In genomic region chr6:134972096-134972495, GRCm38 (mm10) we compare ENCODE assay signal across 22 mouse cellular contexts. TPM values are rescaled to one million over a fixed set of nuclear protein-coding genes. Genes with fewer than 3 reads are reported as not detected.
DNase-seq lines count a peak whose midpoint lies in the region; ATAC-seq lines count a peak whose summit lies in the region.
"Had no signal": no experiment of that assay in that cellular context is flagged by ENCODE, and none has a peak within 500 bp of the region (broad histone marks: within the 10 kb centered on the region; RNA-seq: fewer than 3 reads in every experiment).

No protein-coding gene starts in this region.

- H3K27me3 ChIP-seq in hindbrain, embryonic 15.5 days: no peaks in the 10 kb centered on the region
- no peaks in the 10 kb centered on the region for H3K27me3 ChIP-seq in hindbrain, embryonic 11.5 days (ENCODE audit: control insufficient read depth, insufficient read depth, low read length)
- no peaks in the 10 kb centered on the region for H3K27me3 ChIP-seq in intestine, embryonic 16.5 days (replicated peaks; ENCODE audit: control insufficient read depth, insufficient read depth, low read length)
- H3K27me3 ChIP-seq in forebrain, embryonic 13.5 days: no peaks in the 10 kb centered on the region
- H3K27me3 ChIP-seq: kidney, embryonic 15.5 days; neural tube, embryonic 15.5 days; Patski had no signal

- H3K36me3 ChIP-seq in hindbrain, embryonic 15.5 days: no peaks in the 10 kb centered on the region
- H3K36me3 ChIP-seq in hindbrain, embryonic 11.5 days (ENCODE audit: control insufficient read depth, insufficient read depth, low read length): no peaks in the 10 kb centered on the region
- H3K36me3 ChIP-seq in intestine, embryonic 16.5 days (ENCODE audit: control insufficient read depth, insufficient read depth, low read length): no peaks in the 10 kb centered on the region
- no peaks in the 10 kb centered on the region for H3K36me3 ChIP-seq in forebrain, embryonic 13.5 days (ENCODE audit: poor library complexity, severe bottlenecking)
- H3K36me3 ChIP-seq: kidney, embryonic 15.5 days; limb, embryonic 10.5 days; neural tube, embryonic 15.5 days had no signal

- no peak for DNase-seq in hindbrain, embryonic 11.5 days (ENCODE audit: low spot score)
- DNase-seq in brain, adult 2 months (ENCODE audit: low read depth, low spot score): peak; percentile 15
- no peak for DNase-seq in cerebellum, postnatal 4 days (ENCODE audit: low spot score in 2 of 2)
- DNase-seq in yolk sac, embryonic 10.5 days (ENCODE audit: low spot score): no peak
- DNase-seq: adrenal gland, postnatal 36 days; cerebellum, adult 9-10 months; gastrocnemius, postnatal 14 days; heart, postnatal 10 days; lung, adult 18-20 months; midbrain, embryonic 14.5 days; right cerebral cortex, postnatal 4 days had no signal

- WGBS in hindbrain, embryonic 15.5 days: 57% methylated on average over 4 of the region's 4 CpGs
- WGBS in hindbrain, embryonic 11.5 days: 65% methylated on average over 4 of the region's 4 CpGs
- 40% methylated on average over 4 of the region's 4 CpGs for WGBS in intestine, embryonic 16.5 days
- WGBS in forebrain, embryonic 13.5 days: 60% methylated on average over 4 of the region's 4 CpGs

- H3K4me1 ChIP-seq in hindbrain, embryonic 15.5 days (replicated peaks): no peaks in the 10 kb centered on the region; the same call in 1 of the 2 replicates
- no peaks in the 10 kb centered on the region for H3K4me1 ChIP-seq in hindbrain, embryonic 11.5 days (replicated peaks; ENCODE audit: control insufficient read depth, insufficient read depth, low read length)
- H3K4me1 ChIP-seq in intestine, embryonic 16.5 days (ENCODE audit: control insufficient read depth, insufficient read depth, low read length): peaks cover 9% of the 10 kb centered on the region; the same call in 1 of the 2 replicates
- no peaks in the 10 kb centered on the region for H3K4me1 ChIP-seq in forebrain, embryonic 13.5 days

- ATAC-seq in hindbrain, embryonic 15.5 days (ENCODE audit: low FRiP score, low read depth): peak; percentile 48; the same call in 1 of the 2 replicates
- no peak for ATAC-seq in hindbrain, embryonic 11.5 days (ENCODE audit: low FRiP score)
- peak; percentile 85 for ATAC-seq in intestine, embryonic 16.5 days
- ATAC-seq in megakaryocyte-erythroid progenitor cell, adult 5-6 weeks (replicated peaks; ENCODE audit: low FRiP score, low TSS enrichment, poor library complexity, severe bottlenecking): peak; percentile 95
- ATAC-seq in forebrain, embryonic 13.5 days: no peak
- ATAC-seq: inflammation-experienced regulatory T-cells, adult 6 months; Patski had no signal

- H3K4me3 ChIP-seq in hindbrain, embryonic 15.5 days: no peak overlapping the region
- H3K4me3 ChIP-seq in hindbrain, embryonic 11.5 days (ENCODE audit: low read depth, low read length): no peak overlapping the region
- H3K4me3 ChIP-seq in intestine, embryonic 16.5 days (ENCODE audit: low read length): no peak overlapping the region
- no peak overlapping the region for H3K4me3 ChIP-seq in forebrain, embryonic 13.5 days
- H3K4me3 ChIP-seq: kidney, embryonic 15.5 days; left cerebral cortex, adult 2 months; limb, embryonic 10.5 days; myocyte; neural tube, embryonic 15.5 days had no signal

- H3K4me2 ChIP-seq in hindbrain, embryonic 15.5 days: no peak overlapping the region
- H3K4me2 ChIP-seq in hindbrain, embryonic 11.5 days (replicated peaks; ENCODE audit: low read depth, low read length): no peak overlapping the region
- no peak overlapping the region for H3K4me2 ChIP-seq in intestine, embryonic 16.5 days (ENCODE audit: low read depth, low read length)
- H3K4me2 ChIP-seq in forebrain, embryonic 13.5 days: no peak overlapping the region
- H3K4me2 ChIP-seq: kidney, embryonic 15.5 days; neural tube, embryonic 15.5 days had no signal

- no peak overlapping the region for H3K9ac ChIP-seq in hindbrain, embryonic 15.5 days
- no peak overlapping the region for H3K9ac ChIP-seq in hindbrain, embryonic 11.5 days (ENCODE audit: low read depth, low read length)
- H3K9ac ChIP-seq in intestine, embryonic 16.5 days (ENCODE audit: low read depth, low read length): no peak overlapping the region
- no peak overlapping the region for H3K9ac ChIP-seq in forebrain, embryonic 13.5 days
- H3K9ac ChIP-seq: kidney, embryonic 15.5 days; neural tube, embryonic 15.5 days had no signal

- no peaks in the 10 kb centered on the region for H3K9me3 ChIP-seq in hindbrain, embryonic 15.5 days
- H3K9me3 ChIP-seq in hindbrain, embryonic 11.5 days (ENCODE audit: control insufficient read depth, low read length): no peaks in the 10 kb centered on the region
- no peaks in the 10 kb centered on the region for H3K9me3 ChIP-seq in intestine, embryonic 16.5 days (ENCODE audit: control insufficient read depth, low read length)
- no peaks in the 10 kb centered on the region for H3K9me3 ChIP-seq in forebrain, embryonic 13.5 days (replicated peaks)
- H3K9me3 ChIP-seq: kidney, embryonic 15.5 days; limb, embryonic 10.5 days; neural tube, embryonic 15.5 days had no signal

- no peak overlapping the region for H3K27ac ChIP-seq in hindbrain, embryonic 15.5 days (replicated peaks)
- H3K27ac ChIP-seq in hindbrain, embryonic 11.5 days (ENCODE audit: low read depth, low read length): no peak overlapping the region
- no peak overlapping the region for H3K27ac ChIP-seq in intestine, embryonic 16.5 days (ENCODE audit: low read length)
- no peak overlapping the region for H3K27ac ChIP-seq in forebrain, embryonic 13.5 days
- H3K27ac ChIP-seq: left cerebral cortex, adult 2 months; limb, embryonic 10.5 days; neural tube, embryonic 15.5 days had no signal

RNA-seq across cellular contexts. Expression of gene Apold1, which starts 9.4 kb away (rescaled TPM):
- 3.6 and 4.1 TPM in 2 replicates for polyA plus RNA-seq in hindbrain, embryonic 15.5 days (2015; fragmentation: Nextera tagmentation; extraction: Ambion mirVana)
- polyA plus RNA-seq in hindbrain, embryonic 11.5 days (2014; fragmentation: Nextera tagmentation; extraction: Ambion mirVana): 3.0 and 3.7 TPM in 2 replicates
- polyA plus RNA-seq in intestine, embryonic 16.5 days (2015; fragmentation: Nextera tagmentation; extraction: Ambion mirVana): 2.8 and 3.5 TPM in 2 replicates
- 0.90 and 1.5 TPM in 2 replicates for total RNA-seq in megakaryocyte-erythroid progenitor cell, adult 5-6 weeks (2014; fragmentation: Nextera tagmentation)
- 0.66 and 0.80 TPM in 2 replicates for total RNA-seq in megakaryocyte-erythroid progenitor cell, adult 5-6 weeks (2017)
- 3.5 and 3.6 TPM in 2 replicates for polyA plus RNA-seq in forebrain, embryonic 13.5 days (2015; fragmentation: Nextera tagmentation; extraction: Ambion mirVana)

RNA-seq across cellular contexts. Expression of gene Ddx47, which starts 39.3 kb away (rescaled TPM):
- 70.5 and 76.2 TPM in 2 replicates for polyA plus RNA-seq in hindbrain, embryonic 15.5 days (2015; fragmentation: Nextera tagmentation; extraction: Ambion mirVana)
- 101 and 102 TPM in 2 replicates for polyA plus RNA-seq in hindbrain, embryonic 11.5 days (2014; fragmentation: Nextera tagmentation; extraction: Ambion mirVana)
- polyA plus RNA-seq in intestine, embryonic 16.5 days (2015; fragmentation: Nextera tagmentation; extraction: Ambion mirVana): 82.3 and 95.1 TPM in 2 replicates
- 87.5 and 108 TPM in 2 replicates for total RNA-seq in megakaryocyte-erythroid progenitor cell, adult 5-6 weeks (2014; fragmentation: Nextera tagmentation)
- 135 and 173 TPM in 2 replicates for total RNA-seq in megakaryocyte-erythroid progenitor cell, adult 5-6 weeks (2017)
- polyA plus RNA-seq in forebrain, embryonic 13.5 days (2015; fragmentation: Nextera tagmentation; extraction: Ambion mirVana): 93.9 and 101 TPM in 2 replicates

RNA-seq across cellular contexts. Expression of gene Cdkn1b, which starts 51.9 kb away (rescaled TPM):
- 17.0 and 21.8 TPM in 2 replicates for polyA plus RNA-seq in hindbrain, embryonic 15.5 days (2015; fragmentation: Nextera tagmentation; extraction: Ambion mirVana)
- 23.9 and 24.1 TPM in 2 replicates for polyA plus RNA-seq in hindbrain, embryonic 11.5 days (2014; fragmentation: Nextera tagmentation; extraction: Ambion mirVana)
- 10.6 and 12.4 TPM in 2 replicates for polyA plus RNA-seq in intestine, embryonic 16.5 days (2015; fragmentation: Nextera tagmentation; extraction: Ambion mirVana)
- 17.2 and 22.1 TPM in 2 replicates for total RNA-seq in megakaryocyte-erythroid progenitor cell, adult 5-6 weeks (2014; fragmentation: Nextera tagmentation)
- 34.9 and 49.3 TPM in 2 replicates for total RNA-seq in megakaryocyte-erythroid progenitor cell, adult 5-6 weeks (2017)
- 48.8 and 58.5 TPM in 2 replicates for polyA plus RNA-seq in forebrain, embryonic 13.5 days (2015; fragmentation: Nextera tagmentation; extraction: Ambion mirVana)

Comparison
In these comparisons a context has a peak if more than half of its experiments do, and no peak if none do; other contexts are left out.
1. ATAC-seq: peak in hindbrain, embryonic 15.5 days (single experiment), intestine, embryonic 16.5 days (single experiment) and megakaryocyte-erythroid progenitor cell, adult 5-6 weeks (single experiment); none in hindbrain, embryonic 11.5 days (single experiment) and forebrain, embryonic 13.5 days (single experiment).